Mouse (Mus musculus) intestine, embryonic 16.5 days (tissue): ENCODE data around the gene Lclat1. TPM values are rescaled to one million over a fixed set of nuclear protein-coding genes. Genes with fewer than 3 reads are reported as not detected.
"Not testable (repeated sequence)": the region's sequence is repeated elsewhere in the genome, so short reads cannot be mapped to it uniquely, and the experiment has no call there.

Experiments used
- ATAC-seq: fragments of 200-750 bp; cut with Nextera tagmentation; 2 replicates; pipeline ENCODE4 v1.8.0; 2017; ENCODE audit warnings: moderate TSS enrichment, moderate library complexity
- H3K27ac ChIP-seq: fragments of 300-500 bp; sonication (generic); 2 replicates; pipeline ENCODE4 v1.5.1; 2014; ENCODE audit warnings: mild to moderate bottlenecking, low read length
- H3K27me3 ChIP-seq: fragments of 300-500 bp; sonication (generic); replicated peaks from 2 replicates; pipeline ENCODE4 v1.6.1; 2014; ENCODE audit warnings: low read length, control low read depth, mixed read lengths; ENCODE audit not compliant: control insufficient read depth, insufficient read depth
- H3K36me3 ChIP-seq: fragments of 300-500 bp; sonication (generic); 2 replicates; pipeline ENCODE4 v1.6.1; 2014; ENCODE audit warnings: low read length, control low read depth; ENCODE audit not compliant: control insufficient read depth, insufficient read depth
- H3K4me1 ChIP-seq: fragments of 300-500 bp; sonication (generic); 2 replicates; pipeline ENCODE4 v1.6.1; 2014; ENCODE audit warnings: low read length, control low read depth, mixed read lengths; ENCODE audit not compliant: control insufficient read depth, insufficient read depth
- H3K4me2 ChIP-seq: fragments of 300-500 bp; sonication (generic); 2 replicates; pipeline ENCODE4 v1.6.1; 2014; ENCODE audit warnings: low read depth, low read length, control low read depth
- H3K4me3 ChIP-seq: fragments of 300-500 bp; sonication (generic); 2 replicates; pipeline ENCODE4 v1.5.1; 2014; ENCODE audit warnings: mild to moderate bottlenecking, low read length
- H3K9ac ChIP-seq: fragments of 300-500 bp; sonication (generic); 2 replicates; pipeline ENCODE4 v1.6.1; 2014; ENCODE audit warnings: low read depth, low read length
- H3K9me3 ChIP-seq: fragments of 300-500 bp; sonication (generic); 2 replicates; pipeline ENCODE4 v1.6.1; 2016; ENCODE audit warnings: low read length, control low read depth; ENCODE audit not compliant: control insufficient read depth
- WGBS: fragments of 180-500 bp; shearing (Covaris S2); extraction: QIAGEN DNeasy Blood & Tissue Kit; methylation state at CpG from one replicate; pipeline ENCODE4 v1.1.7; 2014; 5-methylcytosine and 5-hydroxymethylcytosine counted together
- polyA plus RNA-seq: library from polyadenylated mRNA; unstranded; fragments of >200 nt; fragmentation: Nextera tagmentation; extraction: Ambion mirVana; gene quantifications from 2 replicates; pipeline ENCODE4 v1.2.1, GENCODE M21; 2015

The Lclat1 gene
- polyA plus RNA-seq, 1 experiment from 2014 or later = 31.6 TPM

- Histone ChIP-seq H3K9ac (no peak overlapping the region), H3K4me1 (peaks cover 8% of the 10 kb centered on the region; the same call in 1 of the 2 replicates), H3K4me2 (no peak overlapping the region), H3K9me3 (no peaks in the 10 kb centered on the region), H3K4me3 (no peak overlapping the region), H3K36me3 (no peaks in the 10 kb centered on the region), H3K27ac (no peak overlapping the region), H3K27me3 (no peaks in the 10 kb centered on the region)
- ATAC-seq = no peak
- 48% methylated on average over 2 of the region's 2 CpGs for WGBS
These were observed 18.6 kb downstream of the Lclat1 start for GRCm38 (mm10) chr17:73126349-73126748.

- Histone ChIP-seq H3K9me3 (no peaks in the 10 kb centered on the region), H3K27ac (no peak overlapping the region), H3K4me3 (no peak overlapping the region), H3K9ac (no peak overlapping the region), H3K36me3 (no peaks in the 10 kb centered on the region), H3K27me3 (no peaks in the 10 kb centered on the region), H3K4me2 (no peak overlapping the region), H3K4me1 (peaks cover 8% of the 10 kb centered on the region; the same call in 1 of the 2 replicates)
- no peak for ATAC-seq
These were observed 19.1 kb downstream of the Lclat1 start for GRCm38 (mm10) chr17:73126903-73127302.

- H3K4me2 ChIP-seq = no peak overlapping the region
- 84% methylated on average over 5 of the region's 5 CpGs for WGBS
- no peak overlapping the region for H3K9ac ChIP-seq
- H3K9me3 ChIP-seq = no peaks in the 10 kb centered on the region
- no peaks in the 10 kb centered on the region for H3K36me3 ChIP-seq
- H3K27me3 ChIP-seq = no peaks in the 10 kb centered on the region
- no peak overlapping the region for H3K4me3 ChIP-seq
- no peak for ATAC-seq
- peaks cover 14% of the 10 kb centered on the region for H3K4me1 ChIP-seq
- no peak overlapping the region for H3K27ac ChIP-seq
These were observed 29.0 kb downstream of the Lclat1 start for GRCm38 (mm10) chr17:73136562-73137484.

GRCm38 (mm10) chr17:73138217-73138616, 30.4 kb downstream of the Lclat1 start:
- 77% methylated on average over 3 of the region's 3 CpGs for WGBS

GRCm38 (mm10) chr17:73142029-73142428, 34.2 kb downstream of the Lclat1 start:
- 50% methylated on average over 4 of the region's 4 CpGs for WGBS
- no peaks in the 10 kb centered on the region for H3K27me3 ChIP-seq
- H3K9ac ChIP-seq = no peak overlapping the region
- H3K4me1 ChIP-seq = peaks cover 6% of the 10 kb centered on the region; the same call in 1 of the 2 replicates
- H3K36me3 ChIP-seq = no peaks in the 10 kb centered on the region
- no peak overlapping the region for H3K4me2 ChIP-seq
- H3K4me3 ChIP-seq = no peak overlapping the region
- H3K9me3 ChIP-seq = no peaks in the 10 kb centered on the region
- ATAC-seq = peak; percentile 65
- peak overlapping the region; percentile 77 for H3K27ac ChIP-seq

More at GRCm38 (mm10) chr17:73138217-73138616, 30.4 kb downstream of the Lclat1 start:
- H3K27ac ChIP-seq = no peak overlapping the region
- H3K4me1 ChIP-seq = peaks cover 10% of the 10 kb centered on the region
- no peaks in the 10 kb centered on the region for H3K36me3 ChIP-seq
- no peak overlapping the region for H3K9ac ChIP-seq
- H3K4me3 ChIP-seq = no peak overlapping the region
- H3K9me3 ChIP-seq = no peaks in the 10 kb centered on the region
- no peaks in the 10 kb centered on the region for H3K27me3 ChIP-seq
- no peak for ATAC-seq
- no peak overlapping the region for H3K4me2 ChIP-seq

GRCm38 (mm10) chr17:73142445-73142844, 34.7 kb downstream of the Lclat1 start:
- ATAC-seq = peak; percentile 97
- peaks cover 5% of the 10 kb centered on the region; the same call in 1 of the 2 replicates for H3K4me1 ChIP-seq
- no peak overlapping the region for H3K4me3 ChIP-seq
- H3K9ac ChIP-seq = no peak overlapping the region
- no peaks in the 10 kb centered on the region for H3K27me3 ChIP-seq
- no peaks in the 10 kb centered on the region for H3K36me3 ChIP-seq
- peak overlapping the region; percentile 27; the same call in 1 of the 2 replicates for H3K4me2 ChIP-seq
- 25% methylated on average over 2 of the region's 2 CpGs for WGBS
- no peaks in the 10 kb centered on the region for H3K9me3 ChIP-seq
- H3K27ac ChIP-seq = peak overlapping the region; percentile 83

GRCm38 (mm10) chr17:73145426-73145825, 37.6 kb downstream of the Lclat1 start:
- Histone ChIP-seq H3K4me2 (no peak overlapping the region), H3K4me1 (peaks cover 3% of the 10 kb centered on the region; the same call in 1 of the 2 replicates), H3K27ac (no peak overlapping the region), H3K9me3 (no peaks in the 10 kb centered on the region), H3K27me3 (no peaks in the 10 kb centered on the region), H3K36me3 (no peaks in the 10 kb centered on the region), H3K9ac (no peak overlapping the region), H3K4me3 (no peak overlapping the region)
- no peak for ATAC-seq
- 75% methylated on average over 2 of the region's 2 CpGs for WGBS

GRCm38 (mm10) chr17:73148607-73149006, 40.8 kb downstream of the Lclat1 start:
- no peak overlapping the region for H3K4me3 ChIP-seq
- no peaks in the 10 kb centered on the region for H3K27me3 ChIP-seq
- peak overlapping the region; percentile 33; the same call in 1 of the 2 replicates for H3K27ac ChIP-seq
- ATAC-seq = peak; percentile 88
- H3K9me3 ChIP-seq = no peaks in the 10 kb centered on the region
- no peaks in the 10 kb centered on the region for H3K4me1 ChIP-seq
- no peak overlapping the region for H3K9ac ChIP-seq
- H3K36me3 ChIP-seq = no peaks in the 10 kb centered on the region
- 64% methylated on average over 2 of the region's 2 CpGs for WGBS
- no peak overlapping the region for H3K4me2 ChIP-seq

- 96% methylated on average over 3 of the region's 3 CpGs for WGBS
- H3K4me1 ChIP-seq, H3K36me3 ChIP-seq, H3K27ac ChIP-seq, ATAC-seq, H3K4me3 ChIP-seq, H3K4me2 ChIP-seq, H3K9ac ChIP-seq, H3K9me3 ChIP-seq, H3K27me3 ChIP-seq: not testable (repeated sequence)
These were observed 45.2 kb downstream of the Lclat1 start for GRCm38 (mm10) chr17:73152790-73153525.
